Mouse (Mus musculus) small intestine, adult 2 months (tissue): ENCODE measurements at regions not wholly inside any gene's neighbourhood (a gene's known extent, or its start where the extent isn't known, plus 50 kb on each side); places are given as distances from the start of the nearest gene placed in this dataset.

Experiments used
- CTCF ChIP-seq: fragments of 200-500 bp; IDR thresholded peaks from 2 replicates; pipeline ENCODE4 v1.5.1; 2012; ENCODE audit warnings: low read depth, mild to moderate bottlenecking, control low read depth, inconsistent platforms, low read length, moderate library complexity, mixed read lengths; ENCODE audit not compliant: insufficient replicate concordance, insufficient read length; ENCODE audit errors: extremely low read depth
- POLR2A ChIP-seq: fragments of 200-500 bp; IDR thresholded peaks from 2 replicates; pipeline ENCODE4 v1.6.1; 2012; ENCODE audit warnings: low read depth, mild to moderate bottlenecking, control low read depth, inconsistent platforms, low read length, moderate library complexity

- TF ChIP-seq POLR2A (no peak), CTCF (no peak)
Observed at GRCm38 (mm10) chr7:136136666-136137065, 420.5 kb upstream of the Mki67 start.
